Mouse (Mus musculus) ovary, postnatal 14 days (tissue): ENCODE measurements around the gene Slc43a1.
A peak's percentile ranks its signal among the peaks of the same experiment; 100 is the strongest.
"Not testable (repeated sequence)": the region's sequence is repeated elsewhere in the genome, so short reads cannot be mapped to it uniquely, and the experiment has no call there.

Experiments used
- DNase-seq: peaks from one replicate; pipeline ENCODE4 v3.0.0; 2022; ENCODE audit warnings: low spot score

Slc43a1 gene

DNA sequence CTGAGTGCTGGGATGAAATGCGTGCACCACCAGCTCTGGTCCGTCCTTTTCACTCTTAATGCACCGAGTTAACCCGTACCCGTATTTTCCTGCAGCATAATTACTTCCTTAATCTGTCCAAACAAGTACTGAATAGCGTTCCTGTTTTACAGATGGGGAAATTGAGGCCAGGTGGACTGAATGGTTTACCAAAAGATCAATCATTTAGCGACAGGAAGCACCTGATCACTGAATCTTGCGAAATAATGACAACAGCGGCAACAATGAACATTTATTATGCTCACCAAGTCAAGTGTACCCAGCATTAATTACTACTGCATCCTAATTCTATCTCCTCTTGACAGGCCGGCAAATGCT is at the start of gene Slc43a1:
Gene Slc43a1, plus strand, starts transcription at position 258 of the 357 bp plus-strand sequence.
- DNase-seq: no peak

DNA sequence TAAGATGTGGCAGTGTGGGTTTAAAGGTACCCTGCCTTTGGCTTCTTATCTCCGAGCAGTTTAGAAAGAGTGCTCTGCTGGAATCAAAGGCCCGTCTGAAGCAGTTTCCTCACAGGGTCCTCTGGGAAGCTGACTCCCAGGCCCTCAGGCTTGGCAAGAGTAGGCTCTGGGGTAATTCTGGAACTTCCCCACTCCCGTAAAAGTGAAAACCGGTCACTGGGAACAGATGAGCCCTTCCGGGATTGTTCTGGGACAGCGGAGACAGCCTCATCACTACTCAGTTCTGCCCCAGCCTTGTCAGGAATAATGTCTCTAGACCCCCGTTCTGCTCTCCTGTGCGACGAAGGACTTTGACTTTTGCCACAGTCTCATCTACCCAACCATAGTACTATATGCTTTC is 48.2 kb upstream of the Slc43a1 start:
- DNase-seq: no peak

DNA sequence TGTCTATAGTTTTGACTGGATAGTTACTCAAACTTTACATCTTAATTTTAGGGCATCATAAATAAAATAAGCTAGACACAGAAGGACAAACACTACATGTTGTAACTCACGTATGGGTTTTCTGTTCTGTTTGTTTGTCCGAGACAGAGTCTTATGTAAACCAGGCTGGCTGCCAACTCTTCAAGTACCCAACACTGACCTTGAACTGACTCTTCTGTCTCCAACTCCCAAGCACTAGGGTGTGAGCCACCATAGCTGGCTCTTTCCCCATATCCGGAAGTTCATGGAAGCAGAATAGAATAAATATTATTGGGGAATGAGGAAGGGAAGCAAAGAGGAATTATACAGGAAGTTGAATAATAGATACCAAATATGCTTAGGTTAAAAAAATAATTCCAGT is 46.1 kb upstream of the Slc43a1 start:
- no peak for DNase-seq

DNA sequence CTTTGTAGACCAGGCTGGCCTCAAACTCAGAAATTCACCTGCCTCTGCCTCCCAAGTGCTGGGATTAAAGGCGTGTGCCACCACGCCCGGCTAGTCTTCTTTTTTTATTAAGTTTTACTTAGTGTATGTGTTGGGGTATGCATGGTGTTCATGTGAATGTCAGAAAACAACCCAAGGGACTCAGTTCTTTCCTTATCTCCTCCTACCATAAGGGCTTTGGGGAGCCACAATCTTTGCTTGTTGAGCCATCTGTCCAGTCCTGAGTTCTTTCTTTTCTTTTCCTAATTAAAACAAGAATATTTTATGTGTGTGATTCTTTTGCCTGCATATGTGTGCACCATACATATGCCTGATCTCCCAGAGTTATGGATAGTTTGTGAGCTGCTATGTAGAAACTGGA is 45.5 kb upstream of the Slc43a1 start:
- DNase-seq: no peak

DNA sequence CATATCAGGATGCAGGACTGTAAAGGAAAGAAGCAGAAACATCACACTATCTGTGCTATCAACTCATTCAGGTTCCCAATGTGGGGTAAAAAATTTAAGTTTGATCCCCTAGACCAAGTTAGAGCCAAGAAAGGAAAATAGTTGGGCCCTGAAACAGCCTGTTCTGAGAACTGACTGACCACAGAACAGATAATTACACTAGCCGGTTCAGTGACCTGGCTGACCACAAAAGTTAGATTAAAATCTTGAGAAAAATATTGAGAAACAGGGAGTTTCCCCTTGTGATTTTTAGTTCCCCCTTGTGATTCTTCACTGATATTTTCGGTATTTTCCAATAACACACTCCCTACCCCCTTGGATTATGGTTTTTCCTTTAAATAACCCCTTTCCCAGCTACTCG is 44.8 kb upstream of the Slc43a1 start:
- no peak for DNase-seq

DNA sequence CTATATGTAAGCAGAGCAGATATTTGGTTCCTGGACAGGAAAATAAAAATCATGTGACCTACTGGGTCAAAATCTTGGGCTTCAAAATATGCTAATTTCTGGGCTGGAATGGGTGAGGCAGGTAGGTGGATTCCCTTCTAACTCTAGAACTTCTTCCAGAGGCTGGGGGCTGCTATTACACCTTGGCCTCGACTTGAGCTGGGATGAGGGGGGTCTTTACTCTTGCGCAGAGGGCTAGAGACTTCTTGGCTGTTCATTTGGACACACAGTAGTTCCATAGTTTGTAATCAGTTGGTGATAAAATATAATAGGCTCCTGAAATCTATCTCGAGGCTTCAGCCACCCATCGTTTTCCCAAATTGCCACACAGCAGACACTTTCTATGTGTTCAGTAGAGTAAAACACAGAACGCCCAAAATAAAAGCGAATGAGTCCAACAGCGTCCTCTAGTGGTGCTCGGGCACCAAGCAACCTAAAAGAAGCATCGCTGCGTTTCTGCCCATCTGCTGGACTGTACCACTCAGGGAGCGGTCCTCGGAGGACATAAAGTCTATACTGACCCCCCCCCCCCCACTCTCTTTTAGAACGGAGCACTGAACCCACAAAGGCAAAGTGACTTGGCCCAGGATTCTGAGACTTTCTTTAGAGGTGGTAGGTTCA is 40.7 kb upstream of the Slc43a1 start:
- peak; percentile 81 for DNase-seq

DNA sequence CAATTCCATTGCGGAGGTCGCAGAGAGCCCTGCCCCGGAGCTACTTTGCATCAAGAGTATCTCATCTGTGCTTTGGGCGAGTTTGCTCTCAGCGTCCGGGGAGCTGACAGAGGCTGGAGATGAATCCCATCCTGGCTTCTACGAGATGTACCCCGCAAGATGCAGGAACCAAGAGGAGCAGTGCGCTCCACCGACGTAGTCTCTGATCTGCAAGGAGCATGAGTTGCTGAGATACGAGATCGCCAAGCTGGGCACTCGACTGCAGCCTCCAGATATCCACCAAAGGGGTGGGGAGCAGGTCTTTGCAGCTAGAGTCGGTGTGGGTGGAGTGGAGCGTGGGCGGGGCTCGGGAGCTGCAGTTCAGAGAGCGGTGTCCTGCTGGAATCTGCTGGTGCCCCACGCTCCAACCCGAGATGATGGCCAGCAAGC is 40.1 kb upstream of the Slc43a1 start, which contains the start of gene Ube2l6:
Gene Ube2l6, plus strand, starts transcription at position 336 of the 429 bp plus-strand sequence.
- DNase-seq: peak; percentile 38

DNA sequence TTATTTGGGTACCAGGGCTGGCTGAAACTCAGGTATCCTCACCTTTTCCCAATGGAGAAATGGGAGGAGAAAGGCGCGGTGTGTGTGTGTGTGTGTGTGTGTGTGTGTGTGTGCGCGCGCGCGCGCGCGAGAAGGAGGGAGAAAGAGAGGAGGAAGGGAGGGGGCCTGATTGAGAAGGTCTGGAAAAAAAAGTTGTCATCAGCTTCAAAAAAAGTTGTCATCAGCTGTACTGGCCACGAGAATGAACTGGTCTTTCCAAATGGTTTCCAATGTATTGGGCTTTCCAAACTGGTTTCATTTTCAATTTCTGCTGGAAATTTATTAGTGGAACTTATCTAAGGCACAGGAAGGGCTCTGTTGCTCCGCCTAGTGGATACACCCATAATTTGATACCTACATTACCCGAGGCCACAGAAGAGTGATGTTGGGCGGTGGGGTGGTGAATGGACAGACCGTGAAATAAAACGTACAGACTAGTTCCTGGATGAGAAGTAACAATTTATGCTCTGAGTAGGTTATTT is 39.5 kb upstream of the Slc43a1 start:
- peak; percentile 52 for DNase-seq

DNA sequence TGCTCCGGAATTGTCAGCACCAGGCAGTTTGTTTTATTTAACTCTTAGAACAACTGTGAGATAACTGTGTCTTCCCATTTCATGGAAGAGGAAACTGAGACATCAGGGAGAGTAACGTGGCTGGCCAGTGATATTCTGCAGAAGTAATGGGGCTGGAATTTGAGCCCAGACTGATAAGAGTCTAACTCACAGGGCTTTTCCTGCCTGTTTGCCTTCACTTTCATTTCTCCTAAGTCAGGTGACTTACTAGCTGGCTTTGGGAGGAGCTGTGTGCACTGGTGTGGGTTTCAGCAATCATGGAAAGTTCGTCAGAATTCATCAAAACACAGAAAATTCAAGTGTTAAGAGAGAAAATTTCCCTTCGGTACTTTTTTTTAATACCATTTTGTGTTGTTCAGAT is 38.3 kb upstream of the Slc43a1 start:
- DNase-seq: no peak

DNA sequence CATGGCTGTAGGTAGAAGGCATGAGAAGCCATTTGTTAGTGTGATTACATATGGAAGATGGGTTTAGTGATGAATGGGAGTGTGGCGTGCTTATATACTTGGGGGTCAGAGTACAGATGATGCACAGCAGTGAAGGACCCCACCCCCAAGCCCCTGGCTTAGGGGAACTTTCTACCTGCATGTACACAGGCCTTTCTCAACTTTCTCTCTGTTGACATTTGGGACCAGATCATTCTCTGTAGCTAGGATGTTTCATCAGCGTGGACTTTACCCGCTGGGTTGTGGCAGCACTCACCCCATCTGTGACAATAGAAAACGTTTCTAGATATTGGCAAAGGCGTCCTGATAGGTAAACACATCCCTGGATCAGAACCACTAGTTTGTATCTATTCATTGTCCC is 37.4 kb upstream of the Slc43a1 start:
- not testable (repeated sequence) for DNase-seq

DNA sequence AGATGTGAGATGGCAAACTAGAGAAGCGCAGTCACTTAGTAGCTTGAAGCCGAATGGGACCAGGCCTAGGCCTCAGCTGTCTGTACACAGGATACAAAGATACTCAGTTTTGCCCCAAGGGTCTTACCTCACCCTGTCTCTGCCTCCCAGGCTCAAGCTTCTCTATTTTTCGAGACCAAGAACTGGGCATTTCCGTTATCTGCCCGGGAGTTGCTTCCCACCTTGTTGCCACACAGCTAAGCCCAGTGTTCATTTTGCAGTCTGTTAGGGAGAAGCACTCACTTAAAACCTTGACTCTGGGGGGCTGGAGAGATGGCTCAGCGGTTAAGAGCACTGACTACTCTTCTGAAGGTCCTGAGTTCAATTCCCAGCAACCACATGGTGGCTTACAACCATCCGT is 34.7 kb upstream of the Slc43a1 start:
- no peak for DNase-seq

DNA sequence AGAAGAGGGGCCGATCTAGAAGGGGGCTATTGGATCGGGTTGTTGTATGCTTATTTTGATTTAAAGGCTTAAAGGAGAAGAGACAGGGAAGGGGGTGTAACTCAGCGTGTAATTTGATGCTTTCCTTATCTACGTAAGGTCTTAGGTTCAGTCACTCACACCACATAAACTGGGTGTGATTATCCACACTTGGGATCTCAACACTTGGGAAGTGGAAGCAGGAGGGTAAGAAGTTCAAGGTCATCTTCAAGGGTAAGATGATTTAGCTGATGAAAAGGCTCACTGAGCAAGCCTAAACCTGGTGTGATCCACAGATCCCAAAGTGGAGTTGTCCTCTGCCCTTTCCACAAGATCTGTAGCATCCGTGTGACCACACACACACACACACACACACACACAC is 32.1 kb upstream of the Slc43a1 start:
- DNase-seq: no peak

DNA sequence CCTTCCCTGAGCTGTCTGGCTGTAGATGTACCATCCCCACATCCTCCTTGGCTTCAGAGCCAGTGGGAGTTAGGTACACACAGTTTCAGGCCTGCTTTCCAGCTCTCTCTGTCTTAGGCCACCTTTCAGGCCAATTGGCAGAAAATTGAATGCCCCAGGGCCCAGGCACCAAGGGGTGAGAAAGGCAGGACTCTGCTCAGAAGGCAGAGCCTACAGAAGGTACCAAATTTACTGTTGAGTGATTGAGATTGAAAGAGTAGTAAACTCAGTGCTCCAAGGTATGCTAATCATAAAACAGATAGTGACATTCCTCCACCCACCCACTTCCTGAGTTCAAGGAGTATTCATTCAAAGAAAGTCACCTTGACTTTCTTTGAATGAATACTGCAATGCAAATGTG is 29.3 kb upstream of the Slc43a1 start:
- DNase-seq: no peak

DNA sequence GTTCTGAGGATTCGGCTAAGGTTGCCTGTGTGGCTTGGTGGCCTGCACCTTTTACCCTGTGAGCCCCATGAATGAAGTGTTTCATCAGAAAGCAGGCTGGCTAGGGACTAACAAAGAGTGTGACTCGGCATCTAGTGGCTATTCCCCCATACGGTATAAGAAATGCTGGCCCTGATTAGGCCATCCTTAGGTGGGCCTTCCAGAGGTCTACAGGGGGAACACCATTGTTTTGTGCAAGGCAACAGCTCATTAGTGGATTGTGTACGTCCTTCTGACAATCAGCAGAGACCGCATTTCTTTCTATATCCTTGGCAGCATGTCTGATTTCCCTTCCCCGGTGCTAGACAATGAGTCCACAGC is 28.1 kb upstream of the Slc43a1 start:
- DNase-seq: no peak

DNA sequence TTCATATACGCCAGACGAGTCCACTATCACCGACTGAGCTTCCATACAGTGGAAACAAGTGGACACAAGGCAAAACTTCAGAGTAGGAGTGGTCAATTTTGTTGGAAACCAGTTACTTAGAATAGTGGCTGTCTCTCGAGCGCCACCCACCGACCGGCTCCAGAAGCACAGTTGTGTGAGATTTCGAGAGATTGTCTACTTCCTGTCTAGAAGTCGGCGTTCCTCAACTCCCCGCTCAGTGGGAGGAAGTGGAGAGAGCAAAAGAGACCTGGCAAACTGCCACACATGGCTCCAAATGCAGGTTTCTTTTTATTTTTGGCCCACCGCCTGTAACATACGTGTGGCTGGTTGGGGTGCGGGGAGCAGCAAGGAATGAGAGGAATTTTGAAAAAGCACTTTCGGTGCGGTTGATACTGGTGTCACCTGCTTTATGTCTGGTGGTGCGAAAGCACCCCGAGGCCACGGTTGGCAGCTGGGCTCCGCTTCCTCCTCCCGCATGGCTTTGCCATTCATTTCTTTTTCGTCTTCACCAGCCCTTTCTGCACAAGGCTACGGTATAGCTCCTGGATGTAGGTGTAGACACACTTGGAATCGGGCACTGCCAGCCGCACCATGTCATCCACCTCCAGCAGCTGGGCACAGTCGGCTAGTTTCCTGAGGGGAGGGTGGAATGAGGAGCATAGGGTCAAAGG is 27.6 kb upstream of the Slc43a1 start:
- peak; percentile 88 for DNase-seq

DNA sequence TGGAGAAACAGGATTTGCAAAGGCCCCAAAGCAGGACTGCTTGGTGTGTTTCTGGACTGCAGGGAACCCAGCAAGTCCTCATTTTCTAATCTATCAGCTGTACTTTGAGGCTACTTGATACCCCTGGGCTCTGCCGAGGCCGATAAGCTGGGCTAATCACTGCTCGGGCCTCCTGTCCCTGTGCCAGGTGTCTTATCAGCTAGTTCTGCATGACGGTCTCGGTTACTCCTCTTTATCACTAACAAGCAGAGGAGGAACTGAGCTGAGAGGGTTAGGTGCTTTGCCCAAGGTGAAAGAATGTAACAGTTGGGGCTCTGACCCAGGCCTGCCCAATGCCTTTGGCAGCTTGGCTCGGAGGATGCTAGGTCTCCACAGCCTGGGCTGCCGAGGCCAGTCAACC is 26.8 kb upstream of the Slc43a1 start:
- peak; percentile 13 for DNase-seq

DNA sequence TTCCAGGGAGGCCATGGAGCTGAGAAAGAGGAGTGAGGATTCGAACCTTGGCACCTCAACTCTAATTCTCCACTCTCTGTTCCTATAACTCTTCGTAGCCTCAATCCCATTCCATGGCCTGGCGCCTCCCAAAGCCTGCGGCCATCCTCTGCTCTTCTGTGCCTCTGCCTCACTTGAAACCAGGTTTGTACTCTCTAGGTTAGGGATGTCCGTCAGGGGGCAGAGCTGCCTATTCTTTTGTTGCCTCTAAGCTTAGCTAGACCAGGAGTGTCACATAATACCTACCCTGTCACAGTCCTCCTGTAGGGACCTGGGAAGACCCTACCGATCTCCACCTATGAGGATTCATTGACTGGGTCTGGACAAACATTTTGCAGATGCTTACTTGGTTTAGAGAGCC is 26.0 kb upstream of the Slc43a1 start:
- no peak for DNase-seq

DNA sequence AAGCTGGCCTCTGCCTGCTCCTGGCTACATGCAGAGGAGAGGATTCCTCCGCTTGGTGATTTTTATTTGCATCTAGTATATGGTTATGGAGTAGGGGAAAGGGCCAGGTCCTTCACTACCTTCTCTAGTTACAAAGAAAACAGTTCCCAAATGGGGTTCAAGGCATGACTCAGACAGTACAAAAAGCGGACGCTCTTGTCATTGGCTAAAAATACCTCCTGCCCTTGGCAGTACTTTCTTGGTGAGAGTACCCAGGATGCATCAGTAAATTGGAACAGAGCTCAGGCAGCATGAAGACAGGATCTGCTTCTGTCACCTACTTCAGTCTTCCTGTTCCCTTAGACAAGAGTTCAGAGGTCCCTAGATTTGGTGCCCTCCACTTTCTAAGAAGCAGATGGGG is 18.8 kb upstream of the Slc43a1 start:
- no peak for DNase-seq

DNA sequence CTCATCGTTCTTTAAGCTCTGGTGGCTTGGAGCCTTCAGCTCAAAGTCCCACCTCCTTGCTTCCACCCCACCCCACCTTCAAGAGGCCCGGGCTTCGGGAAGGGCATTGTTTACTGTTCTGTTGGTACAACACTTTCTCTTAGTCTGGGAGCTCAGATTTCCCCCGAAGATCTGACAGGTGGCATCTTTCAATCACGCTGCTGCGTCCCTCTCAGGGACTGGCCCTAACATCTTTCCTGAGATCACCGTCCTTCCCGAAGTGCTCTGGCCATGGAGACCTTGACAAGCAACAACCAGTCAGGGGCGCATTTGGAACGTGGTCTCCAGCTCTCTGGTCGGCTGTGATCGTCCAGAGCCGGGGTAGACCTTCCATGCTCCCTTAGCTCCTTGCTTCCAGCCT is 16.1 kb upstream of the Slc43a1 start, which contains the start of gene Smtnl1:
Gene Smtnl1, minus strand, starts transcription at position 101 of the 400 bp plus-strand sequence.
- DNase-seq: no peak

DNA sequence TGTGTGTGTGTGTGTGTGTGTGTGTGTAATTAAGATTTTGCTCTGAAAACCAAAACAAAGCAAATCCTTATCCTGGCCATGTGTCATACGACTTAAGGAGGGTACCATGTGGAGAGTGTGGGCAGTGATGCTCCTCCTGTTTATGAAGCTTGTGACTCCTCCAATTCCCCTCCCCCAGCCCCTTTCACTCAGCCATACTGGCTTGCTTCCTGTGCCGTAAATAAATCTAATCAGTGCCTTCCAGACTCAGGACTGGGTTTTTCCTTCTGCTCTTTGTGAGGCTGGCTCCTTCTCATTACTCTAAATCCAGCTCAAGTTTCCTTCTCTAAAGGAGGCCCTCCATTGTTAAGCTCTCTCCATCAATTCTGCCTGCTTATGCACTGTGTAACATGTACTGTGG is 15.4 kb upstream of the Slc43a1 start:
- DNase-seq: no peak

DNA sequence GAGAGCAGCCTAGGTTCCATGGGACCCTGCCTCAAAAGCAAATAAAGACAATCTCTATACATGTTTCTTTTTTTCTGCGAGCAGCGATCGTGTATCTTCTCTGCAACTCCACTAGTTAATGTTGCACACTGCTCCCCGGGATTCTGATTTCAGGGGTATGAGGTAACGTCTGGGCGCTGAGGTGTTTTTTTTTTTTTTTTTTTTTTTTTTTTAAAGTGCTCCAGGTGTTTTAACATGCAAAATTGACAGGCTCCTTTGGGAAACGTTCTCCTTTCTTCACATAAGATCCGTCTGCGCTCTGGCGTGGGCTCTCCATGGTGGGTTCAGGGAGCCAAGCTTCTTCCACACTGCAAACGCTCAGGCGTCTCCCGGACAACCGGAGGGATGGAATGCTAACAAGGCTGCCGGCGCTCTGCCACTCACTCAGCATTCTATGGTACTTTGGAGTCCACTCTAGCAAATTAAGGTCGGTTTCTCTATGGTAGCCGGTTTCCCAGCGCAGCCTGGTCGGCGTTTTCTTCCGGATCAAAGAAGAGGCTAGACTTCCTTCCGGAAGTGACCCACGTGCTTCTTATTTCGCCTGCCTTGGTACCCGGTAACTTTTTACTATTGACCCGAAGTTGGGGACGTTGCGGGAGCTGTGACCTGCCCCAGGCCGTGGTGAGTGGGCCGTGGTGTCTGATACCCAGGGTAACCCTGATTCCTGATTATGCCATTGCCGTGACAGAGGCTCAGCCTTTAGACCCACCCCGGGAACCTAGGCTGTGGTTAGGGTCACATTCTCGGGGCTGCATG is 12.0 kb upstream of the Slc43a1 start, which contains the start of gene Timm10:
Gene Timm10, plus strand, starts transcription at position 510 of the 795 bp plus-strand sequence.
- DNase-seq: peak; percentile 75

DNA sequence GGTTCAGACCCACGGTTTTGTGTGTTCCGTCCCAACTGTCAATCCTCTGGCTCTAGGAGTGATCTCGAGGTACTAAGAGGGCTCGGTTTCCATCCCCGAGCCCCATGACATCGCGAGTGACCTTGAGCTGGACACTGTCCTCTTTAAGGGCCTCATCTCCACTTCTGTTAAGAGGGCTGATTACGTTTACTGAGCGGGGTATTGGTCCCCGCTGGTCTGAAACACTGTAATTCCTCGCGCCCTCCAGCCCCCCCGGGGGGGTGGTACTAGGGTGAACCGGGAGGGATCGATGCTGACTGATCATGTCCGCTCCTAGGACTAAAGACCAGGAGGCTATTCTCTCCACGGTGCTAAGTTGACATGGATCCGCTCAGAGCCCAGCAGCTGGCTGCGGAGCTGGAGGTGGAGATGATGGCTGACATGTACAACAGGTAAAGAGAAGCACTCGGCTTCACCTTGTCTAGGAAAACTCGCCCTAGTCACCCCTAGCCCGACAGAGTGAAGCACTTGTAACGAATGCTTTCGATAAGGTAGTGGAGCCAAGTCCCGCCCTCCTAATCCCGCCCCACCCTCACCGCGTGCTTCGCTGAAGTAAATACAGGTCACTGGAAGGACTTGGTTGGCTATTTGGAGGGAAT is 11.2 kb upstream of the Slc43a1 start:
- DNase-seq: no peak
